Mouse (Mus musculus) CH12.LX (cell line): ENCODE measurements around the gene Plin3. TPM values are rescaled to one million over a fixed set of nuclear protein-coding genes. Genes with fewer than 3 reads are reported as not detected.

Source experiments
- DNase-seq: peaks from one replicate; pipeline ENCODE4 v3.0.0-alpha.2; 2013; ENCODE audit errors: extremely low read depth
- H3K27ac ChIP-seq: 2 replicates; pipeline ENCODE4 v1.5.1; 2012; ENCODE audit warnings: low read depth, mild to moderate bottlenecking, control low read depth, moderate library complexity; ENCODE audit not compliant: insufficient read depth
- H3K27me3 ChIP-seq: replicated peaks from 2 replicates; pipeline ENCODE3; 2012; ENCODE audit warnings: inconsistent platforms
- H3K36me3 ChIP-seq, 2 experiments: replicated peaks in 1 of 2; 2 replicates each; pipeline versions ENCODE3 to v1.6.1; 2012; ENCODE audit warnings: inconsistent platforms in 1 of 2, low read length in 1 of 2, mild to moderate bottlenecking in 1 of 2, mixed read lengths in 1 of 2, moderate library complexity in 1 of 2; ENCODE audit not compliant: control insufficient read depth in 1 of 2, insufficient read depth in 1 of 2
- H3K4me1 ChIP-seq, 2 experiments: 2 replicates each; pipeline ENCODE4 v1.6.1; 2012; ENCODE audit warnings: inconsistent platforms in 1 of 2, moderate library complexity in 1 of 2; ENCODE audit not compliant: insufficient read depth in 2 of 2, control insufficient read depth in 1 of 2
- H3K4me2 ChIP-seq: 2 replicates; pipeline ENCODE4 v1.6.1; 2012; ENCODE audit warnings: low read depth, mild to moderate bottlenecking, control low read depth; ENCODE audit not compliant: poor library complexity, insufficient read depth, severe bottlenecking
- H3K4me3 ChIP-seq, 3 experiments: fragments of 150-350 bp in 1 of 3; sonication (generic) in 1 of 3; replicated peaks in 1 of 3; 2 replicates each; pipeline versions ENCODE3 to v1.5.1; 2011 to 2012; ENCODE audit warnings: low read depth in 2 of 3, low read length in 2 of 3, mild to moderate bottlenecking in 2 of 3, moderate library complexity in 2 of 3, control low read depth in 1 of 3, improper control_type of control experiment in 1 of 3, inconsistent platforms in 1 of 3, mixed read lengths in 1 of 3; ENCODE audit not compliant: poor library complexity in 1 of 3
- H3K79me2 ChIP-seq: replicated peaks from 2 replicates; pipeline ENCODE4 v1.6.1; 2012; ENCODE audit warnings: mild to moderate bottlenecking, moderate library complexity; ENCODE audit not compliant: control insufficient read depth, poor library complexity, insufficient read depth, severe bottlenecking; ENCODE audit errors: extremely low read depth
- H3K9ac ChIP-seq: 2 replicates; pipeline ENCODE4 v1.6.1; 2012; ENCODE audit warnings: low read depth, mild to moderate bottlenecking, control low read depth, moderate library complexity; ENCODE audit not compliant: insufficient read depth
- H3K9me3 ChIP-seq: replicated peaks from 2 replicates; pipeline ENCODE3; 2012; ENCODE audit warnings: low read length, inconsistent platforms, mixed read lengths
- BHLHE40 ChIP-seq: IDR thresholded peaks from 2 replicates; pipeline ENCODE4 v1.6.1; 2011; ENCODE audit warnings: mild to moderate bottlenecking, low read depth, low read length, improper control_type of control experiment
- CHD1 ChIP-seq: IDR thresholded peaks from 2 replicates; pipeline ENCODE4 v1.6.1; 2012; ENCODE audit warnings: low read depth, low read length, improper control_type of control experiment, inconsistent platforms
- CHD2 ChIP-seq: IDR thresholded peaks from 2 replicates; pipeline ENCODE4 v1.6.1; 2011; ENCODE audit warnings: low read length, improper control_type of control experiment
- CTCF ChIP-seq, 2 experiments: IDR thresholded peaks in 1 of 2; conservative IDR thresholded peaks in 1 of 2; 2 replicates each; pipeline ENCODE4 v1.5.1; 2011 to 2012; ENCODE audit warnings: low read depth in 2 of 2, low read length in 2 of 2, improper control_type of control experiment in 1 of 2, inconsistent platforms in 1 of 2, mild to moderate bottlenecking in 1 of 2, moderate library complexity in 1 of 2
- E2F4 ChIP-seq: IDR thresholded peaks from 2 replicates; pipeline ENCODE4 v1.6.1; 2011; ENCODE audit warnings: low read depth, low read length, improper control_type of control experiment; ENCODE audit not compliant: insufficient replicate concordance
- ELF1 ChIP-seq: IDR thresholded peaks from 2 replicates; pipeline ENCODE4 v1.6.1; 2014; ENCODE audit warnings: low read depth, mild to moderate bottlenecking, inconsistent platforms, low read length, improper control_type of control experiment
- EP300 ChIP-seq: IDR thresholded peaks from 2 replicates; pipeline ENCODE4 v1.6.1; 2011; ENCODE audit warnings: low read length, improper control_type of control experiment
- ETS1 ChIP-seq: conservative IDR thresholded peaks from 2 replicates; pipeline ENCODE4 v1.6.1; 2012; ENCODE audit warnings: low read depth, mild to moderate bottlenecking, inconsistent platforms, low read length, improper control_type of control experiment, moderate library complexity
- GABPA ChIP-seq: IDR thresholded peaks from 2 replicates; pipeline ENCODE4 v1.6.1; 2012; ENCODE audit warnings: low read depth, low read length, improper control_type of control experiment, inconsistent platforms; ENCODE audit not compliant: insufficient replicate concordance
- HCFC1 ChIP-seq: IDR thresholded peaks from 2 replicates; pipeline ENCODE4 v1.6.1; 2012; ENCODE audit warnings: low read depth, mild to moderate bottlenecking, inconsistent platforms, low read length, improper control_type of control experiment
- IRF4 ChIP-seq: IDR thresholded peaks from 2 replicates; pipeline ENCODE4 v1.6.1; 2014; ENCODE audit warnings: low read depth, mild to moderate bottlenecking, inconsistent platforms, low read length, improper control_type of control experiment
- JUN ChIP-seq: IDR thresholded peaks from 2 replicates; pipeline ENCODE4 v1.6.1; 2011; ENCODE audit warnings: low read depth, mild to moderate bottlenecking, low read length, improper control_type of control experiment, moderate library complexity; ENCODE audit not compliant: insufficient read depth
- JUND ChIP-seq: conservative IDR thresholded peaks from 2 replicates; pipeline ENCODE4 v1.6.1; 2011; ENCODE audit warnings: low read depth, low read length, improper control_type of control experiment
- KAT2A ChIP-seq: IDR thresholded peaks from 2 replicates; pipeline ENCODE4 v1.6.1; 2012; ENCODE audit warnings: low read length, improper control_type of control experiment, inconsistent platforms; ENCODE audit not compliant: insufficient replicate concordance
- MAFK ChIP-seq: IDR thresholded peaks from 2 replicates; pipeline ENCODE4 v1.6.1; 2011; ENCODE audit warnings: low read length, improper control_type of control experiment; ENCODE audit not compliant: insufficient replicate concordance
- MAX ChIP-seq: IDR thresholded peaks from 2 replicates; pipeline ENCODE4 v1.6.1; 2011; ENCODE audit warnings: low read length, improper control_type of control experiment
- MAZ ChIP-seq: IDR thresholded peaks from 2 replicates; pipeline ENCODE4 v1.6.1; 2012; ENCODE audit warnings: low read depth, mild to moderate bottlenecking, inconsistent platforms, low read length, improper control_type of control experiment, moderate library complexity
- MEF2A ChIP-seq: IDR thresholded peaks from 2 replicates; pipeline ENCODE4 v1.6.1; 2014; ENCODE audit warnings: low read depth, mild to moderate bottlenecking, inconsistent platforms, low read length, improper control_type of control experiment, borderline replicate concordance
- MXI1 ChIP-seq: IDR thresholded peaks from 2 replicates; pipeline ENCODE4 v1.6.1; 2011; ENCODE audit warnings: mild to moderate bottlenecking, low read depth, low read length, improper control_type of control experiment
- MYC ChIP-seq: IDR thresholded peaks from 2 replicates; pipeline ENCODE4 v1.6.1; 2011; ENCODE audit warnings: low read depth, mild to moderate bottlenecking, improper control_type of control experiment, low read length
- NELFE ChIP-seq: IDR thresholded peaks from 2 replicates; pipeline ENCODE4 v1.6.1; 2011; ENCODE audit warnings: low read depth, low read length, improper control_type of control experiment
- NRF1 ChIP-seq: IDR thresholded peaks from 2 replicates; pipeline ENCODE4 v1.6.1; 2014; ENCODE audit warnings: low read depth, mild to moderate bottlenecking, inconsistent platforms, low read length, improper control_type of control experiment, moderate library complexity
- PAX5 ChIP-seq: IDR thresholded peaks from 2 replicates; pipeline ENCODE4 v1.6.1; 2012; ENCODE audit warnings: low read length, inconsistent platforms, mixed read lengths
- POLR2A ChIP-seq: IDR thresholded peaks from 2 replicates; pipeline ENCODE4 v1.6.1; 2011; ENCODE audit warnings: low read depth, mild to moderate bottlenecking, improper control_type of control experiment, low read length
- POLR2AphosphoS2 ChIP-seq: IDR thresholded peaks from 2 replicates; pipeline ENCODE4 v1.6.1; 2011; ENCODE audit warnings: low read depth, low read length, improper control_type of control experiment
- RAD21 ChIP-seq: IDR thresholded peaks from 2 replicates; pipeline ENCODE4 v1.6.1; 2011; ENCODE audit warnings: low read depth, mild to moderate bottlenecking, low read length, improper control_type of control experiment, moderate library complexity
- RCOR1 ChIP-seq: conservative IDR thresholded peaks from 2 replicates; pipeline ENCODE4 v1.6.1; 2012; ENCODE audit warnings: low read depth, mild to moderate bottlenecking, inconsistent platforms, low read length, improper control_type of control experiment
- SIN3A ChIP-seq: IDR thresholded peaks from 2 replicates; pipeline ENCODE4 v1.6.1; 2012; ENCODE audit warnings: low read length, improper control_type of control experiment, inconsistent platforms
- SMC3 ChIP-seq: IDR thresholded peaks from 2 replicates; pipeline ENCODE4 v1.6.1; 2011; ENCODE audit warnings: low read depth, low read length, improper control_type of control experiment
- TBP ChIP-seq: conservative IDR thresholded peaks from 2 replicates; pipeline ENCODE4 v1.6.1; 2011; ENCODE audit warnings: low read depth, low read length, improper control_type of control experiment
- TCF12 ChIP-seq: IDR thresholded peaks from 2 replicates; pipeline ENCODE4 v1.6.1; 2014; ENCODE audit warnings: low read depth, mild to moderate bottlenecking, inconsistent platforms, low read length, improper control_type of control experiment
- UBTF ChIP-seq: IDR thresholded peaks from 2 replicates; pipeline ENCODE4 v1.6.1; 2012; ENCODE audit warnings: low read depth, mild to moderate bottlenecking, inconsistent platforms, low read length, improper control_type of control experiment, moderate library complexity
- USF1 ChIP-seq: IDR thresholded peaks from 2 replicates; pipeline ENCODE4 v1.6.1; 2014; ENCODE audit warnings: low read depth, mild to moderate bottlenecking, inconsistent platforms, low read length, improper control_type of control experiment
- USF2 ChIP-seq: conservative IDR thresholded peaks from 2 replicates; pipeline ENCODE4 v1.6.1; 2011; ENCODE audit warnings: low read depth, low read length, improper control_type of control experiment
- ZC3H11A ChIP-seq: IDR thresholded peaks from 2 replicates; pipeline ENCODE4 v1.6.1; 2012; ENCODE audit warnings: low read depth, mild to moderate bottlenecking, inconsistent platforms, low read length, improper control_type of control experiment
- ZKSCAN1 ChIP-seq: IDR thresholded peaks from 2 replicates; pipeline ENCODE4 v1.6.1; 2012; ENCODE audit warnings: low read depth, inconsistent platforms, low read length, improper control_type of control experiment, borderline replicate concordance
- ZMIZ1 ChIP-seq: IDR thresholded peaks from 2 replicates; pipeline ENCODE4 v1.6.1; 2012; ENCODE audit warnings: low read depth, mild to moderate bottlenecking, inconsistent platforms, low read length, improper control_type of control experiment
- ZNF384 ChIP-seq: IDR thresholded peaks from 2 replicates; pipeline ENCODE4 v1.6.1; 2012; ENCODE audit warnings: low read depth, low read length, improper control_type of control experiment, inconsistent platforms
- dilution Hi-C: fragments of 300-500 bp; cut with MboI; formaldehyde crosslinking; loops from 2 replicates; pipeline ENCODE4 v1.14.3; 2020; ENCODE audit warnings: low sequenced_read_pairs; ENCODE audit not compliant: extremely low pct_unique_long_range_greater_than_20kb, extremely low pct_ligation_motif_present
- in situ Hi-C: fragments of 300-500 bp; cut with MboI; formaldehyde crosslinking; loops from 3 replicates; pipeline ENCODE4 v1.14.3; 2019; ENCODE audit warnings: low sequenced_read_pairs, low pct_ligation_motif_present, low pct_unique_long_range_greater_than_20kb, mixed read lengths
- polyA plus RNA-seq: library from polyadenylated mRNA; unstranded; fragments of >175 nt; gene quantifications from 2 replicates; pipeline ENCODE4 v1.2.1, GENCODE M21; 2012; ENCODE audit warnings: low read depth; ENCODE audit not compliant: insufficient read length
- total RNA-seq, 2 experiments: library from RNA; depleted of rRNA; stranded (reverse); fragments of 300-350 nt in 1 of 2; fragments of >200 nt in 1 of 2; gene quantifications; 2 replicates each; pipeline ENCODE4 v1.2.3; 2012 to 2014

Plin3 gene
- total and polyA plus RNA-seq, 3 experiments, result 17.3 to 23.3 (median 18.5) TPM

GRCm38 (mm10) chr17:56291171-56291511 is 1.5 kb downstream of the Plin3 start:
- Histone ChIP-seq H3K79me2 (no peaks in the 10 kb centered on the region), H3K9me3 (no peaks in the 10 kb centered on the region), H3K4me2 (peak overlapping the region; percentile 81), H3K4me1 (peaks cover 24 to 59% of the 10 kb centered on the region in 2 experiments), H3K9ac (peak overlapping the region; percentile 77), H3K36me3 (peaks cover 5 to 13% of the 10 kb centered on the region in 2 experiments), H3K4me3 (peak overlapping the region in 2 of 3 experiments; percentile 28 to 46), H3K27ac (peak overlapping the region; percentile 87), H3K27me3 (no peaks in the 10 kb centered on the region)
- dilution Hi-C loops (no loop called here), in situ Hi-C loops (no loop called here)
- peak; percentile 97 for DNase-seq
- TF ChIP-seq POLR2AphosphoS2 (no peak), ELF1 (peak; percentile 92), HCFC1 (peak; percentile 75), ZMIZ1 (no peak), KAT2A (0 out of 2 replicates have a peak, but pooled peaks have one; percentile 46), PAX5 (no peak), TCF12 (peak; percentile 71), MAFK (no peak), CHD1 (no peak), CTCF (conservative IDR thresholded peaks at IDR 0.05 in 1 of 2, IDR thresholded peaks at IDR 0.05 in 1 of 2; ENCODE audit: low read depth in 2 of 2, low read length in 2 of 2) (peak; percentile 33 to 92; a peak in 3 of 4 replicates), JUND (no peak), SMC3 (peak; percentile 83), EP300 (no peak), ZNF384 (peak; percentile 96), MAX (no peak), MEF2A (peak; percentile 59; the same call in 1 of the 2 replicates), NRF1 (peak; percentile 82), USF1 (no peak), RAD21 (peak; percentile 52), CHD2 (no peak), ETS1 (0 out of 2 replicates have a peak, but pooled peaks have one; percentile 34), JUN (no peak), TBP (peak; percentile 75), ZKSCAN1 (no peak), USF2 (no peak), SIN3A (no peak), GABPA (no peak), POLR2A (peak; percentile 53; the same call in 1 of the 2 replicates), RCOR1 (no peak), E2F4 (no peak), BHLHE40 (peak; percentile 3; the same call in 1 of the 2 replicates), IRF4 (peak; percentile 70), MXI1 (no peak), UBTF (no peak), ZC3H11A (no peak), MYC (peak; percentile 45; the same call in 1 of the 2 replicates), NELFE (peak; percentile 30), MAZ (peak; percentile 90)
